Mouse (Mus musculus): ENCODE results near the gene Olah. TPM values are rescaled to one million over a fixed set of nuclear protein-coding genes. Genes with fewer than 3 reads are reported as not detected.
"Not testable (repeated sequence)": the region's sequence is repeated elsewhere in the genome, so short reads cannot be mapped to it uniquely, and the experiment has no call there.

The Olah gene
- 0.61 and 0.68 TPM in 2 replicates for polyA plus RNA-seq (2012; rRNA removed)

GRCm38 (mm10) chr2:3397110-3397509 is at the start of gene Olah:
TSS of gene Olah (minus strand) at chr2:3397210.
- H3K4me3 ChIP-seq (ENCODE audit: control insufficient read depth, low read depth, low read length); H3K27ac ChIP-seq (ENCODE audit: control insufficient read depth, insufficient read depth, low read depth, low read length); H3K36me3 ChIP-seq (ENCODE audit: control insufficient read depth, insufficient read depth, low read length); H3K27me3 ChIP-seq (ENCODE audit: control insufficient read depth, insufficient read depth, low read length); H3K4me1 ChIP-seq (ENCODE audit: control insufficient read depth, insufficient read depth, low read length): not testable (repeated sequence)

GRCm38 (mm10) chr2:3445984-3446383 is 49.0 kb upstream of the Olah start:
- TF ChIP-seq CTCF (IDR thresholded peaks at IDR 0.05; ENCODE audit: control insufficient read depth, insufficient read depth, insufficient replicate concordance, low read depth, low read length): no peak
- TF ChIP-seq POLR2A (IDR thresholded peaks at IDR 0.05; ENCODE audit: control insufficient read depth, low read depth, low read length): no peak
- Histone ChIP-seq H3K4me3 (ENCODE audit: control insufficient read depth, low read depth, low read length) (no peak overlapping the region), H3K4me1 (ENCODE audit: control insufficient read depth, insufficient read depth, low read length) (no peaks in the 10 kb centered on the region), H3K27me3 (ENCODE audit: control insufficient read depth, insufficient read depth, low read length) (no peaks in the 10 kb centered on the region), H3K36me3 (ENCODE audit: control insufficient read depth, insufficient read depth, low read length) (no peaks in the 10 kb centered on the region; the same call in 1 of the 2 replicates), H3K27ac (ENCODE audit: control insufficient read depth, insufficient read depth, low read depth, low read length) (no peak overlapping the region)

- Histone ChIP-seq H3K36me3 (ENCODE audit: control insufficient read depth, insufficient read depth, low read length) (no peaks in the 10 kb centered on the region; the same call in 1 of the 2 replicates), H3K4me3 (ENCODE audit: control insufficient read depth, low read depth, low read length) (no peak overlapping the region), H3K4me1 (ENCODE audit: control insufficient read depth, insufficient read depth, low read length) (no peaks in the 10 kb centered on the region), H3K27ac (ENCODE audit: control insufficient read depth, insufficient read depth, low read depth, low read length) (no peak overlapping the region), H3K27me3 (ENCODE audit: control insufficient read depth, insufficient read depth, low read length) (no peaks in the 10 kb centered on the region)
- TF ChIP-seq POLR2A (IDR thresholded peaks at IDR 0.05; ENCODE audit: control insufficient read depth, low read depth, low read length): no peak
- TF ChIP-seq CTCF (IDR thresholded peaks at IDR 0.05; ENCODE audit: control insufficient read depth, insufficient read depth, insufficient replicate concordance, low read depth, low read length): no peak
Observed at GRCm38 (mm10) chr2:3444206-3444605, 47.2 kb upstream of the Olah start.

GRCm38 (mm10) chr2:3437956-3438355 is 40.9 kb upstream of the Olah start:
- Histone ChIP-seq H3K36me3 (ENCODE audit: control insufficient read depth, insufficient read depth, low read length) (peaks cover 1% of the 10 kb centered on the region; the same call in 1 of the 2 replicates), H3K27ac (ENCODE audit: control insufficient read depth, insufficient read depth, low read depth, low read length) (no peak overlapping the region), H3K27me3 (ENCODE audit: control insufficient read depth, insufficient read depth, low read length) (no peaks in the 10 kb centered on the region), H3K4me1 (ENCODE audit: control insufficient read depth, insufficient read depth, low read length) (no peaks in the 10 kb centered on the region), H3K4me3 (ENCODE audit: control insufficient read depth, low read depth, low read length) (no peak overlapping the region)
- TF ChIP-seq CTCF (IDR thresholded peaks at IDR 0.05; ENCODE audit: control insufficient read depth, insufficient read depth, insufficient replicate concordance, low read depth, low read length) (no peak), POLR2A (IDR thresholded peaks at IDR 0.05; ENCODE audit: control insufficient read depth, low read depth, low read length) (no peak)

GRCm38 (mm10) chr2:3435369-3436061 is 38.5 kb upstream of the Olah start:
- Histone ChIP-seq H3K4me3 (ENCODE audit: control insufficient read depth, low read depth, low read length) (no peak overlapping the region), H3K36me3 (ENCODE audit: control insufficient read depth, insufficient read depth, low read length) (peaks cover 1% of the 10 kb centered on the region; the same call in 1 of the 2 replicates), H3K27ac (ENCODE audit: control insufficient read depth, insufficient read depth, low read depth, low read length) (no peak overlapping the region), H3K4me1 (ENCODE audit: control insufficient read depth, insufficient read depth, low read length) (no peaks in the 10 kb centered on the region), H3K27me3 (ENCODE audit: control insufficient read depth, insufficient read depth, low read length) (no peaks in the 10 kb centered on the region)
- TF ChIP-seq POLR2A (IDR thresholded peaks at IDR 0.05; ENCODE audit: control insufficient read depth, low read depth, low read length) (no peak), CTCF (IDR thresholded peaks at IDR 0.05; ENCODE audit: control insufficient read depth, insufficient read depth, insufficient replicate concordance, low read depth, low read length) (no peak)

- Histone ChIP-seq H3K4me1 (ENCODE audit: control insufficient read depth, insufficient read depth, low read length) (no peaks in the 10 kb centered on the region), H3K27ac (ENCODE audit: control insufficient read depth, insufficient read depth, low read depth, low read length) (no peak overlapping the region), H3K4me3 (ENCODE audit: control insufficient read depth, low read depth, low read length) (no peak overlapping the region), H3K27me3 (ENCODE audit: control insufficient read depth, insufficient read depth, low read length) (no peaks in the 10 kb centered on the region), H3K36me3 (ENCODE audit: control insufficient read depth, insufficient read depth, low read length) (no peaks in the 10 kb centered on the region)
- TF ChIP-seq CTCF (IDR thresholded peaks at IDR 0.05; ENCODE audit: control insufficient read depth, insufficient read depth, insufficient replicate concordance, low read depth, low read length) (no peak), POLR2A (IDR thresholded peaks at IDR 0.05; ENCODE audit: control insufficient read depth, low read depth, low read length) (no peak)
Observed at GRCm38 (mm10) chr2:3430956-3431355, 33.9 kb upstream of the Olah start.

GRCm38 (mm10) chr2:3424579-3424910 is 27.5 kb upstream of the Olah start:
- peak overlapping the region; percentile 98 for H3K4me3 ChIP-seq (ENCODE audit: control insufficient read depth, low read depth, low read length)
- peak overlapping the region; percentile 77 for H3K27ac ChIP-seq (ENCODE audit: control insufficient read depth, insufficient read depth, low read depth, low read length)
- peaks cover 5% of the 10 kb centered on the region for H3K4me1 ChIP-seq (ENCODE audit: control insufficient read depth, insufficient read depth, low read length)
- TF ChIP-seq POLR2A (IDR thresholded peaks at IDR 0.05; ENCODE audit: control insufficient read depth, low read depth, low read length) (no peak), CTCF (IDR thresholded peaks at IDR 0.05; ENCODE audit: control insufficient read depth, insufficient read depth, insufficient replicate concordance, low read depth, low read length) (no peak)
- H3K27me3 ChIP-seq (ENCODE audit: control insufficient read depth, insufficient read depth, low read length): no peaks in the 10 kb centered on the region
- no peaks in the 10 kb centered on the region for H3K36me3 ChIP-seq (ENCODE audit: control insufficient read depth, insufficient read depth, low read length)

Measured in testis, adult 2 months (tissue).